Mouse (Mus musculus) CD4-positive, CD25-positive, alpha-beta regulatory T cell, adult 4 months (primary cell): ENCODE measurements around the gene Adamts2. TPM values are rescaled to one million over a fixed set of nuclear protein-coding genes. Genes with fewer than 3 reads are reported as not detected.

Experiments
- ATAC-seq: one replicate; pipeline ENCODE4 v1.8.0; 2017
- polyA plus RNA-seq, 2 experiments: library from polyadenylated mRNA; unstranded; fragments of 100-300 nt; shearing (Covaris generic); gene quantifications; one replicate each; pipeline ENCODE4 v1.2.1; 2017

Adamts2 gene
- polyA plus RNA-seq, 2 experiments from 2014 or later, result not detected

GRCm38 (mm10) chr11:50739453-50739852 lies 137.6 kb downstream of the Adamts2 start:
- no peak for ATAC-seq

DNA sequence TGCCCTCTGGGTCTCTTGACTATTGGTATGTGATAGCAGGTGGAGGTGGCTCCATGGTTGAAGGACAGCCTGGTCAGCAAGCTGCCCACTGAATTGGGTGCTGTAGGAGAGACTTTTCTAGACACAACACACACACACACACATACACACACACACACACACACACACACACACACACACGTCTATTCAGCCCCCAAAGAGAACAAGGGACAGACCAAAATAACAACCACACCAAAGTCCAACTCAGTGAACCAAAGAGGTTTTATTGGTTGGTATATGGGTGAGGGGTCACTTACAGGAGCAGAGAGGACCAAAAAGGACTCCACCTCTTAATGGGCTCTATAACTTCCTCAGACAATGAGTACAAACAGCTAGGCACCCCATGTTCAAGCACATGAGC lies 140.3 kb downstream of the Adamts2 start:
- no peak for ATAC-seq

DNA sequence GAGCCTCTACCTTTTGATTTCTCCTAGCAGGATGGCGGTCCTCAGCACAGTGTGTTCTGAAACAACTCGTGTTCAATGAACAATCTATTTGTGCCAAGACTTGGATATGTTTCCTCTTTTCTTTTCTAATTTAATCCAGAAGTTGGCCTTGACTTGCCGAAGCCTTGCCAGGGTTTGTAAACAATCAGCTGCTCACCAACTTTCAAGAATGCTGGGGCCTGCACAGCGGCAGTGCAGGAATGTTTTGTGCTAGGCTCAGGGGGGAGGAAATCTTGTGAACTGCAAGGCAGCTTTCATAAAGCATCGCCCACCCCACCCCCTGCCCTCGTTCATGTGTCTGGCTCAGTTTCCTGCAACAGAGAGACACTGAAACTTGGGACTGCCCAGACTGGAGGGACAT lies 143.1 kb downstream of the Adamts2 start:
- no peak for ATAC-seq

- no peak for ATAC-seq
These were observed 144.6 kb downstream of the Adamts2 start for GRCm38 (mm10) chr11:50746508-50746907.

- no peak for ATAC-seq
These were observed 149.2 kb downstream of the Adamts2 start for GRCm38 (mm10) chr11:50750983-50751585.

DNA sequence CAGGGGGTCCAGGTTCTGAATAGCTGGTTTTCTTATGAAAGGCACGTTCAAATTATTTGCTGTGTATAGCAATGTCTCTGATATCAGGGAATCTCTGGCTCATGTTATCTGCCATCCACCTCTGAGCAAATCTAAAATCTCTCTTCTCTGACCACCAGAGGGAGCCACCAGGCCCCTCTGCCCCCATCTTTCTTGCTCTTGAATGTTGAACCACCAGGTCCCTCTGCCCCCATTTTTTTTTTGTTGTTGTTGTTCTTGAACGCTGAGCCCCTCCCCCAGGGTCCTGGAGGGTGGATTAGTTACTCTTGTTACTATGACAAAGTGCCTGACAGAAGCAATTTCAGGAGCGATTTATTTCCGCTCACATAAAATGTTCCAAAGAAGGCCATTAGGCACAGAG lies 155.9 kb downstream of the Adamts2 start:
- ATAC-seq, result no peak

GRCm38 (mm10) chr11:50766461-50766860 lies 164.6 kb downstream of the Adamts2 start:
- no peak for ATAC-seq

- ATAC-seq, result no peak
These were observed 165.2 kb downstream of the Adamts2 start for GRCm38 (mm10) chr11:50767039-50767438.

DNA sequence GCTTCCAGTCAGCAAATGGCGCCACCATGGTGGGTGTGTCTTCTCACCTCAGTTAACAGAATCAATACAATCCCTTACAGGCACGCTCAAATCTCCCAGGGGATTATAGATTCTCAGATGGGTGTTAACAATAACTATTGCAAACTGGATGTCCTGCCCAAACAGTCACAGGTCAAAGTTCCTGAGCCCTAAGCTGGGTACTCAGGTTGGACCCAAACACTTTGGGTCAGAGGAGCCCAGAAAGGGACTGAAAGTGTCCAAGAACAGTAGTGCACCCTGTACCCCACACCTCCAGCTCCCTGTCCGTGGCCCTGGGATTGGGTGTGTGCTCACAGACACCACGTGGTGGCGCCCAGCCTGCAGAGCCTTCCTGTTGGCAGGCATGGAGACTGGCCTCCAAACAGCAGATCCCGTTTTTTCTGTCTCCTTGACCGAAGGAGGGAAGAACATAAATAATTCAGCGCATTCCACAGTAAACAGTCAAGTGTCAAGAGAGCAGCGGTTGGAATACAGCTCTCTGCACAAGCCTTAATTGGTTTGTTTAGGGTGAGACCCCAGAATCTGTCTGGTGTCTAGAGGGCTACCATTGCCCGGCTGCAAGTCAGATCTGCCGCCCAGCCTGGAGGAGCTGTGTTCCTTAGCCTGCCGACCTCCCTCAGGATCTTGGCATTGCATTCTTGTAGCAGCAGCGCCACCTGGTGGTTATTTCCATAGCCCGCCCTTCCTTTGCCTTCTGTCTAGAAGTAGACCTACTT lies 167.3 kb downstream of the Adamts2 start:
- ATAC-seq, result no peak

DNA sequence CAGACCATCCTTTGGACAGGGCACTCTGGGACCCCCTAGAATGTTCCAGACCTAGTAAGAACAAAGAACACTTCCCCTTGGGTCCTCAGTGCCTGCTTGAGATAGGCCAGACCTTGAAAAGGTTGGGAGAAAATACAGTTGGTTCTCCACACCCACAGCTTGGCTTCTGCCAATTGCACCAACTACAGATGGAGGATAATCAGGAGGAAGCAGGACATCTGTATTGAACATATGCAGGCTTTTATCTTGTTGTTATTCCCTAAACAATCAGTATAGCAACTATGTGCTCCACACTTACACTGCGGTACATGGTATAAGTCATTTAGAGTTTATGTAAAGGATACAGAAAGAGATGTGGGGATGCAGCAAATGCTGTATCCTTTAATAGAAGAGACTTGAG lies 169.1 kb downstream of the Adamts2 start:
- no peak for ATAC-seq

DNA sequence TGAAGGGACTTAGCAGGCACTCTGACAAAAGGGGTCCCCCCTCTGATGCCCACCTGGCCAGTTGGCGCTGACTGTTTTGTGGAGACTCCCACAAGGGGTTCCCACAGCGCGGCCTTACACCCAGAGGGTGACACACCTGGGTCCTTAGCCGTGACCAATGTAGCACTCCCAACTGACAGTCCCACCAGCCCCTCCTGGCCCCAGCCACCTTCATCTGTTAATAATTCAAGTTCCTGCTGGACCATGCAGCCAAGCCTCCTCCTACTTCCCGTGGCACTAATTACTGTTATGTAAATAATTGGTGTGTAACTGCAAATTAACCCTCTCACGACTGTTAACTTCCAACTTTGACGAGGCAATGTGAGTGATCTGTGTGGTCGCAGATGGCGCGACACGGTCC lies 195.8 kb downstream of the Adamts2 start:
- ATAC-seq, result no peak

DNA sequence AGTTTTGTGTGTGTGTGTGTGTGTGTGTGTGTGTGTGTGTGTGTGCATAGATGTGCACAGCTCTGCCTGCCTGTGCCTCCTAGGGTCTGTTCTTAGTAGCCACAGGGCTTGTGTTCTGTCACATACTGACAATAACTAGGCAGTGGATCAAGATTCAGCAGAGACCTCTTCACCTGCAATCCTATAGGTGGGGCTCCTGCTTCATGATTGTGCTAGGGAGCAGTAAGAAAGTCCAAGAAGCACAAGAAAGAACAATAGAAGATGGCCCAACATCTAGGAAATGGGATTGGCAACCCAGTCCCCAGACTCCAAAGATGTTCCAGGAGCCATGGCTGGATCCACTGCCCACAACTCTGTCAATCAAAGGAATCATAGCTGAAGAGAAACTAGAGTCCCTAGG lies 197.0 kb downstream of the Adamts2 start:
- no peak for ATAC-seq

- ATAC-seq, result no peak
These were observed 212.3 kb downstream of the Adamts2 start for GRCm38 (mm10) chr11:50814233-50814632.

DNA sequence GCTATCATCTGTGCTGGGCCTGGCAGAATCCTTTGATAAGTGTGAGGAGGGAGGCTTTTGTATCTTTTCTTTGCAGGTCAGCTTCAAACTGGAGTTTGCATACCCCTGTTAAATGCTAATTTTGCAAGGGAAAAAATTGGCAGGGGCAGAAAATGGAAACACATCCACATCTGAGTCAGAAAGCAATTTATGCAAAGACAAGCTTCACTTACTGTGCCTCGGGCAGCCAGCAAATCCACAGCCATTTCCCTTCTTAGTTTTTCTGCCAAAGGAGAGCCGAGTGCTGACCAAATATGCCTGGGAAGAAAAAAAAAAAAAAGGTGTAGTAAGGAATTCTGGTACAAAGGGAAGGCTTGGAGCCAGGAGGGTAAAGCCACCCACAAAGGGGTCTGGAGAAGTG lies 224.3 kb downstream of the Adamts2 start:
- ATAC-seq, result no peak

GRCm38 (mm10) chr11:50827010-50827953 lies 225.4 kb downstream of the Adamts2 start, which contains the start of gene Zfp354c:
Gene Zfp354c (minus strand): TSS chr11:50827724.
- peak; percentile 98 for ATAC-seq

DNA sequence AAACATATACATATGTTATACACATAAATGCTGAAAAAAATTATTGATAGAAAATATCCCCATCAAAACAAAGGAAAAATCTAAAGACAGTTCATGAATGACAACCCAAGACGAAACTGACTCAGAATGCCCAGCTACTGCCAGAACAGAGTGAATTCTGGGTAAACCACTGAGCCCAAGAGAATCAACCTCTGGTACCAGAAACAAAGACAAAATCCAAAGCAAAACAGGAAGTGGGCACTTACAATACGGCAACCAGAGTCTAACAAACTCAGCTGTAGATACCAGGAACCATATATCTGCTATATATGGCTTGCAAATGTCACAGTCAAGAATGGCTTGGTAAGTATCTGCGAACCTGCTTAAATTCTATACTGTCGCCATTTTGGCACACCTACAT lies 233.8 kb downstream of the Adamts2 start:
- ATAC-seq, result peak; percentile 94

GRCm38 (mm10) chr11:50841023-50841735 lies 239.3 kb downstream of the Adamts2 start, which contains the start of gene Zfp879:
Gene Zfp879 (minus strand): TSS chr11:50841552.
- peak; percentile 89 for ATAC-seq

GRCm38 (mm10) chr11:50845951-50846350 lies 244.1 kb downstream of the Adamts2 start:
- no peak for ATAC-seq

- no peak for ATAC-seq
These were observed 245.2 kb downstream of the Adamts2 start for GRCm38 (mm10) chr11:50847047-50847446.

GRCm38 (mm10) chr11:50848520-50849137 lies 246.7 kb downstream of the Adamts2 start:
- no peak for ATAC-seq

DNA sequence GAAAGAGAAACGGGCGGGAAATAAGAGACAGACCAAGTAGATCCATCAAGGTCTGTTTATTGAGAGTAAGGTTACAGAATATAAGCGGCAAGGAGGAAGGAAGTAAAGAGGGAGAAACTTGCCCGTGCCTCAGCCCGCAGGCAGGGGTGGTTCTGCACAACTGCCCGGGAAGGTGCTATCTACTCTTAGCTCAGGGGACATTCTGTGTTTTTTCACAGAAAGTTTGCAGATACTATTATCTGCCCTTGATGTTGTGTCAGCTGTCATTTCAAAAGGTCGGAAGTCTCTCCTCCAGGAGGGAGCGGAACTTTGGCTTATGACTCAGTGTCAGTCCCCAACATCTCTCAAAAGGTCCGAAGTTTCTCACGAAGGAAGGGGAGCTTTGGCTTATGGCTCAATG lies 247.4 kb downstream of the Adamts2 start:
- ATAC-seq, result no peak

DNA sequence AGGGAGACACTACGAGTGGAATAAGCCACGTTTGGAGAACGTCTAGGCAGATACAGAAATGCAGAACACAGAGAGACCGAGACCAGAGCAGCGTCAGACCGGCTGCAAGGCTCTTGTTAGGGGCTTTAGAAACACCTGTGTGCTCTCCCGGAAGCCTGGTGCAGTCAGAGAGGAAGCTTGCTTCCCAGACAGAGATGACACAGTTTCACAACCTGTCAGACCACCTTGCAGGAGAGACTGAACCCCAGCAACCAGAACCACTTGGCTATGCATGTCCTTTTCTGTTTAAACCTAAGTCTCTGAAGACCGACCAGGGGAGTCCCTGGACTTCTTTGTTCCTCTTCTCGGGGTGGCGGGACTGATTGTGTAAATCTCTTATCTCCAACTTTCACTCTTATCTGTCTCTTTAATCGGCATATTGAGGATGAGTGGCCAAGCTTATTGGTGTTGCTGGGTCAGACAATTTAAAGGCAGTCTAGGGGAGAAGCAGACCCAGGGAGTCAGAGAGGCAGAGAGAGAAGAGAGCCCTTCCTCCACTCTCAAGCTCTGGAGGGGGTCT lies 248.4 kb downstream of the Adamts2 start, which contains the start of gene Grm6:
Gene Grm6, plus strand, starts transcription at position 509 of the 559 bp plus-strand sequence.
- no peak for ATAC-seq
